Mouse (Mus musculus) left cerebral cortex, adult 2 months (tissue): ENCODE results near the gene Ak8. TPM values are rescaled to one million over a fixed set of nuclear protein-coding genes. Genes with fewer than 3 reads are reported as not detected.

Experiments used
- DNase-seq, 2 experiments: peaks; one replicate each; pipeline ENCODE4 v3.0.0; 2021 to 2022; ENCODE audit warnings: low spot score in 2 of 2, mixed read lengths in 1 of 2; ENCODE audit errors: extremely low spot score in 1 of 2
- H3K27ac ChIP-seq: fragments of 200-600 bp; 2 replicates; pipeline ENCODE4 v1.8.1; 2022
- H3K4me3 ChIP-seq: fragments of 200-600 bp; 2 replicates; pipeline ENCODE4 v1.8.1; 2022
- CTCF ChIP-seq: fragments of 200-600 bp; IDR thresholded peaks from 2 replicates; pipeline ENCODE4 v1.8.1; 2022; ENCODE audit warnings: antibody characterized with exemption, mild to moderate bottlenecking, moderate library complexity
- intact Hi-C: fragments of 180-260 bp; cut with DNase I; formaldehyde crosslinking; loops from one replicate; pipeline ENCODE4 v1.15.1; 2025
- total RNA-seq, 2 experiments: library from RNA; stranded (reverse); gene quantifications; 2 replicates each; pipeline ENCODE4 v1.2.3; 2021

Ak8 gene
- total RNA-seq, 2 experiments from 2014 or later: 1.1 to 1.7 TPM

- Histone ChIP-seq H3K4me3 (no peak overlapping the region), H3K27ac (no peak overlapping the region)
- intact Hi-C loops: no loop called here
- DNase-seq: no peak
- TF ChIP-seq CTCF: no peak
These were observed 108.9 kb downstream of the Ak8 start for GRCm38 (mm10) chr2:28808841-28809240.

GRCm38 (mm10) chr2:28810260-28811013, 110.5 kb downstream of the Ak8 start:
- DNase-seq: no peak
- H3K4me3 ChIP-seq: no peak overlapping the region
- TF ChIP-seq CTCF: no peak
- intact Hi-C loops: no loop called here
- H3K27ac ChIP-seq: no peak overlapping the region

- intact Hi-C loops: no loop called here
- TF ChIP-seq CTCF: no peak
- DNase-seq: no peak
- Histone ChIP-seq H3K4me3 (no peak overlapping the region), H3K27ac (no peak overlapping the region)
These were observed 118.9 kb downstream of the Ak8 start for GRCm38 (mm10) chr2:28818866-28819265.

- TF ChIP-seq CTCF: no peak; the same call in 1 of the 2 replicates
- Histone ChIP-seq H3K4me3 (no peak overlapping the region), H3K27ac (no peak overlapping the region)
- intact Hi-C loops: no loop called here
- no peak for DNase-seq
These were observed 129.3 kb downstream of the Ak8 start for GRCm38 (mm10) chr2:28829265-28829664.

GRCm38 (mm10) chr2:28836181-28836940, 136.4 kb downstream of the Ak8 start:
- H3K27ac ChIP-seq: no peak overlapping the region
- intact Hi-C loops: no loop called here
- no peak for DNase-seq
- H3K4me3 ChIP-seq: no peak overlapping the region
- no peak for TF ChIP-seq CTCF

- no peak for DNase-seq
- intact Hi-C loops: loop anchor here (2.0 to 5.0 kb wide), 2 partner anchors 83 to 288 kb away; no protein-coding TSS in a partner anchor
- H3K27ac ChIP-seq: peak overlapping the region; percentile 89
- TF ChIP-seq CTCF: no peak
- H3K4me3 ChIP-seq: peak overlapping the region; percentile 89
These were observed 139.7 kb downstream of the Ak8 start for GRCm38 (mm10) chr2:28839501-28840221.

GRCm38 (mm10) chr2:28840222-28840951, 140.4 kb downstream of the Ak8 start, which contains the start of the genes Gtf3c4 and Ddx31:
Gene Gtf3c4 (minus strand): TSS chr2:28840360.
Gene Ddx31 (plus strand): TSS chr2:28840406.
- intact Hi-C loops: loop anchor here (2.0 to 5.0 kb wide), 2 partner anchors 84 to 287 kb away; no protein-coding TSS in a partner anchor
- DNase-seq: peak; percentile 94 to 97
- TF ChIP-seq CTCF: no peak
- Histone ChIP-seq H3K4me3 (peak within 1 kb of the TSS; percentile 89), H3K27ac (peak within 1 kb of the TSS; percentile 89)

GRCm38 (mm10) chr2:28842042-28842441, 142.1 kb downstream of the Ak8 start:
- intact Hi-C loops: loop anchor here (5.0 kb wide), 1 partner anchor 285 kb away; no protein-coding TSS in a partner anchor
- DNase-seq: no peak
- H3K4me3 ChIP-seq: no peak overlapping the region
- no peak for TF ChIP-seq CTCF
- H3K27ac ChIP-seq: no peak overlapping the region

GRCm38 (mm10) chr2:28848879-28849278, 148.9 kb downstream of the Ak8 start:
- Histone ChIP-seq H3K27ac (no peak overlapping the region), H3K4me3 (no peak overlapping the region)
- DNase-seq: no peak
- no peak for TF ChIP-seq CTCF
- intact Hi-C loops: no loop called here

GRCm38 (mm10) chr2:28852594-28852993, 152.6 kb downstream of the Ak8 start:
- no peak for TF ChIP-seq CTCF
- no peak overlapping the region for H3K4me3 ChIP-seq
- H3K27ac ChIP-seq: no peak overlapping the region
- intact Hi-C loops: no loop called here
- no peak for DNase-seq

GRCm38 (mm10) chr2:28855773-28856172, 155.8 kb downstream of the Ak8 start:
- intact Hi-C loops: no loop called here

More at GRCm38 (mm10) chr2:28855773-28856172, 155.8 kb downstream of the Ak8 start:
- DNase-seq: no peak
- H3K27ac ChIP-seq: no peak overlapping the region
- TF ChIP-seq CTCF: no peak; the same call in 1 of the 2 replicates
- no peak overlapping the region for H3K4me3 ChIP-seq
